Mouse (Mus musculus) heart, postnatal 14 days (tissue): ENCODE data around the gene Preb. TPM values are rescaled to one million over a fixed set of nuclear protein-coding genes. Genes with fewer than 3 reads are reported as not detected.
A peak's percentile ranks its signal among the peaks of the same experiment; 100 is the strongest.

ENCODE experiments used
- DNase-seq, 2 experiments: peaks; one replicate each; pipeline ENCODE4 v3.0.0; 2021 to 2022
- intact Hi-C: fragments of 180-260 bp; cut with DNase I; formaldehyde crosslinking; loops from one replicate; pipeline ENCODE4 v1.15.1; 2025
- total RNA-seq, 2 experiments: library from RNA; stranded (reverse); gene quantifications; 2 replicates each; pipeline ENCODE4 v1.2.3; 2021

Preb gene
- total RNA-seq, 2 experiments from 2014 or later: 74.1 to 79.3 TPM

GRCm38 (mm10) chr5:30926073-30926472 lies 34.1 kb downstream of the Preb start:
- DNase-seq: no peak
- intact Hi-C loops: no loop called here

- DNase-seq: no peak
- intact Hi-C loops: no loop called here
Observed at GRCm38 (mm10) chr5:30925217-30925616, 34.9 kb downstream of the Preb start.

GRCm38 (mm10) chr5:30924614-30925013 lies 35.5 kb downstream of the Preb start:
- no peak for DNase-seq
- intact Hi-C loops: loop anchor here (5.0 kb wide), 1 partner anchor 33 kb away; no protein-coding TSS in a partner anchor

DNA sequence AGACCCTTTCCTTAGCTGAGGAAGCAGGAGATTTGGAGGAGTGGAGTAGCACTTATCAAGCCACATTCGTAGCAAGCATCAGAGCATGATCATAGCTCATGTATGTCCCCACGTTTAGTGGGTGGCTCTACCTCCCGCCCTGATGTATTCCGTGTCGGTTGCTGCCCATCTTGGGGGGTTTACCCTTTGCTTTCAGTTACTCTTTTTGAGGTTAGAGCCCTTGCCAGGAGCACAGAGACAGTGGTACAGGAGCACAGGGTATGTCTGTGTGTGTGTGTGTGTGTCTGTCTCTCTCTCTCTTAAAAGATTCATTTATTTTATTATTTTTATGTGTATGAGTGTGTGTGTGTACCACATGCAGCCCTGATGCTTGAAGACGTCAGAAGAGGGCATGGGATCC lies 37.0 kb downstream of the Preb start:
- intact Hi-C loops: loop anchor here (5.0 kb wide), 1 partner anchor 34 kb away; no protein-coding TSS in a partner anchor
- no peak for DNase-seq

DNA sequence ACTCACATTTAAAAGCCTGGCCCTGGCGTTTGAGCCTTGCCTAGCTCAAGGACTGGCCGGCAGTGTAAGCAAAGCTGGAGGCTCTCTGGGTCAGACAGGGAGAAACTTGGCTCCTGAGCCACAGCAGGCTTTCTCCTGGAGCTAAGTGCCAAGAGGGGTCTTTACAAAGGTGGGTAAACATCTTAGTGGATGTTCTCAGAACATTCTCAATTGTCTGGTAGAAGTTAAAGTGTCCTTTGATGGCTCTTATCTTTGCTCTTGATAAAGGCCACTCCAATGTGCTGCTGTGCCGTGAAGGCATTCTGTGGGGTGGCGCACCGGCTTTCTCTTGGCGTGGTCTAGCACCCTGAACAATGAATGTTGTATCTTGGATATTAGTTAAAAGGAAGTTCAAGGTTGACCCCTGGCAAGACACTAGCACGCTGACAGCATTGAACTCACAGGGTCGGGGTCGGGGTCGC lies 37.5 kb downstream of the Preb start:
- DNase-seq: no peak
- intact Hi-C loops: loop anchor here (5.0 kb wide), 1 partner anchor 35 kb away; no protein-coding TSS in a partner anchor

DNA sequence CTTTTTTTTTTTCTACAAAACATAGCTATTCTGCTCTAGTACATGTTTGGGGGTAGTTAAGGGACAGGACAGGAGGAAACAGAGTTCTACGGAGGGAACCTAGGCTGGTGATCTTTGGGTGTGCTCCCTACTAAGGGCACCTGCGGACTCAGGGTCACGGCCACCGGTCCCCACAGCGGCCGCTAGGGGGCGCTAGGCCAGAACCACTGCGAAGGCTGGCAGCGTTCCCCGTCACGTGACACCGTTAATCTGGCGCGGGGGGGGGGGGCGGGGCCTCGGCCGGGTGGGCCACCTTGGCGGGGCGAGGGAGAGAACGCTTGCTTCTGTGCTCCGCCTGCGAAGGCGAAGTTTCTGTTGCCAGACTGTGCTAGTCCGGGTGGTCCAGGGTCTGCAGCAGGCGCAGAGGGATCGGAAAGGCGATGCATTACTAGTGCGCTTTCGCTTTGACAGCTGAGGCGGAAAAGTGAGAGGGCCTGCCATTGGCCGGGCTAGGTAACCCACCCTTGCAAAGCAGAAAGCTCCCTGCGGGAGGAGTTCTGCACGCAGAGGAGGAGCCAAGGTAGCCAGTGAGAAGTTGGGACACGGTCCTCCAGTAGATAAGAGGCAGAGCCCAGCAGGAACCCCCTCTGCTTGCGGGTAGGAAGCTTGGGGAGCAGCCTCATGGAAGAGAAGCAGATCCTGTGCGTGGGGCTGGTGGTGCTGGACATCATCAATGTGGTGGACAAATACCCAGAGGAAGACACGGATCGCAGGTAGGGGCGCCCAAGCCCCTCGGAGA lies 38.7 kb downstream of the Preb start, which contains the start of gene Khk:
Khk (plus strand) TSS at position 176 of the 778 bp plus-strand sequence.
- intact Hi-C loops: loop anchor here (2.0 to 5.0 kb wide), 2 partner anchors 36 to 115 kb away; no protein-coding TSS in a partner anchor
- DNase-seq: peak; percentile 93 to 96

GRCm38 (mm10) chr5:30920621-30921020 lies 39.5 kb downstream of the Preb start:
- DNase-seq: peak in 1 of 2 experiments; percentile 30
- intact Hi-C loops: loop anchor here (2.0 to 5.0 kb wide), 2 partner anchors 37 to 114 kb away; no protein-coding TSS in a partner anchor

GRCm38 (mm10) chr5:30919831-30920614 lies 40.1 kb downstream of the Preb start:
- intact Hi-C loops: loop anchor here (2.0 to 5.0 kb wide), 2 partner anchors 37 to 113 kb away; no protein-coding TSS in a partner anchor

GRCm38 (mm10) chr5:30918691-30919090 lies 41.5 kb downstream of the Preb start:
- intact Hi-C loops: no loop called here
- no peak for DNase-seq

More at GRCm38 (mm10) chr5:30919831-30920614, 40.1 kb downstream of the Preb start:
- DNase-seq: no peak

DNA sequence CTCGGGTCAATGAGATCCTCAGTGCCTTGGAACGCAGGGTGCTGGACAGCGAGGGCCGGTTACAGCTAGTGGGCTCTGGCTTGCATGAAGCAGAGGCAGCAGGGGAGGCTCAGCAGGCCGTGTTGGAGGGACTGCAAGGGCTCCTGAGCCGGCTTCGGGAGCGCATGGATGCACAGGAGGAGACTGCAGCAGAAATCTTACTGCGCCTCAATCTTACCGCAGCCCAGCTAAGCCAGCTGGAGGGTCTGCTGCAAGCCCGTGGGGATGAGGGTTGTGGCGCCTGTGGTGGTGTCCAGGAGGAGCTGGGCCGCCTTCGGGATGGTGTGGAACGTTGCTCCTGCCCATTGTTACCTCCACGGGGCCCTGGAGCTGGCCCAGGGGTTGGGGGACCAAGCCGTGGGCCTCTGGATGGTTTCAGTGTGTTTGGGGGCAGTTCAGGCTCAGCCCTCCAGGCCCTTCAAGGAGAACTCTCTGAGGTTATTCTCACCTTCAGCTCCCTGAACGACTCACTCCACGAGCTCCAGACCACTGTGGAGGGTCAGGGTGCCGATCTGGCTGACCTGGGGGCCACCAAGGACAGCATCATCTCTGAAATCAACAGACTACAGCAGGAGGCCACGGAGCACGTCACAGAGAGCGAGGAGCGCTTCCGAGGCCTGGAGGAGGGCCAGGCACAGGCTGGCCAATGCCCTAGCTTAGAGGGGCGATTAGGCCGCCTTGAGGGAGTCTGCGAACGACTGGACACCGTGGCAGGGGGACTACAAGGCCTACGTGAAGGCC lies 42.1 kb downstream of the Preb start:
- no peak for DNase-seq
- intact Hi-C loops: no loop called here

DNA sequence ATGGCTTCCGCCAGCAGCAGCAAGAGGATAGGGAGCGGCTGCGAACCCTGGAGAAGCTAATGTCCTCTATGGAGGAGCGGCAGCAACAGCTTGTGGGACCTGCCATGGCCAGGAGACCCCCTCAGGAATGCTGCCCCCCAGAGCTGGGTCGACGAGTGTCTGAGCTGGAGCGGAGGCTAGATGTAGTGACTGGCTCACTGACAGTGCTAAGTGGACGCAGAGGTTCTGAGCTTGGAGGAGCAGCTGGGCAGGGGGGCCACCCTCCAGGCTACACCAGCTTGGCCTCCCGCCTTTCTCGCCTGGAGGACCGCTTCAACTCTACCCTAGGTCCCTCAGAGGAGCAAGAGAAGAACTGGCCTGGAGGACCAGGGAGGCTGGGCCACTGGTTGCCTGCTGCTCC lies 42.8 kb downstream of the Preb start:
- intact Hi-C loops: no loop called here

GRCm38 (mm10) chr5:30916841-30917240 lies 43.3 kb downstream of the Preb start:
- intact Hi-C loops: no loop called here
- DNase-seq: no peak

More for the DNA sequence above, 42.8 kb downstream of the Preb start:
- no peak for DNase-seq

DNA sequence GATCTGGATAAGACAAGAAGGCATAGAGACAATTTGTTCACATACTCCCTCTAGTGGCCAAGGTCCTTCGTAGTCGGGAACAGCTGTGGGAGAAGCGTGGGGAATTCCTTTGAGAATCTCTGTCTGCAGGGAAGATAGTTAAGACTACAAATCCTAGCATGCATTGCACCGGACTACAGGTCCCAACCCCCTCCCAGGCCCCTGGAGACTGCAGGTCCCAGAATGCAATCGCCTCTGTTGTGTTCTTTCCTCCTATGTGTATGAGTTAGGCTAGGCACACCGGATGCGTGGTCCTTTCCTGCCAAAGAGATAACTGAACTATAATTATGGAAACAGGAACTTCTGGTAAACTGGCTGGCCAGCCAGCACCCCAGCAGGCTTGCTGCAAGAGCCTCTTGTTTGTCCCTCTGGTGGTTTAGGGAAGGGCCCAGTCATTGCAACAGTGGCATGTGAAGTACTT lies 44.2 kb downstream of the Preb start:
- intact Hi-C loops: no loop called here

GRCm38 (mm10) chr5:30915456-30915855 lies 44.7 kb downstream of the Preb start:
- peak in 1 of 2 experiments; percentile 29 for DNase-seq
- intact Hi-C loops: no loop called here

More for the DNA sequence above, 44.2 kb downstream of the Preb start:
- DNase-seq: peak; percentile 86 to 87

GRCm38 (mm10) chr5:30914849-30915248 lies 45.3 kb downstream of the Preb start:
- no peak for DNase-seq
- intact Hi-C loops: no loop called here

GRCm38 (mm10) chr5:30914101-30914635 lies 46.0 kb downstream of the Preb start:
- intact Hi-C loops: no loop called here
- no peak for DNase-seq

GRCm38 (mm10) chr5:30913060-30913841 lies 46.9 kb downstream of the Preb start, which contains the start of gene Emilin1:
Gene Emilin1, plus strand, starts transcription at chr5:30913402.
- DNase-seq: peak; percentile 77 to 79
- intact Hi-C loops: no loop called here

GRCm38 (mm10) chr5:30912156-30912555 lies 48.0 kb downstream of the Preb start:
- peak in 1 of 2 experiments; percentile 38 for DNase-seq
- intact Hi-C loops: no loop called here

- DNase-seq: no peak
- intact Hi-C loops: no loop called here
Observed at GRCm38 (mm10) chr5:30910481-30910880, 49.7 kb downstream of the Preb start.
